Mouse (Mus musculus) liver (tissue): ENCODE results near the gene Dyrk3.
"Not testable (repeated sequence)": the region's sequence is repeated elsewhere in the genome, so short reads cannot be mapped to it uniquely, and the experiment has no call there.

Experiments
- DNase-seq: peaks from one replicate; pipeline ENCODE4 v3.0.0-alpha.2; 2020; ENCODE audit warnings: mixed read lengths

Gene Dyrk3

DNA sequence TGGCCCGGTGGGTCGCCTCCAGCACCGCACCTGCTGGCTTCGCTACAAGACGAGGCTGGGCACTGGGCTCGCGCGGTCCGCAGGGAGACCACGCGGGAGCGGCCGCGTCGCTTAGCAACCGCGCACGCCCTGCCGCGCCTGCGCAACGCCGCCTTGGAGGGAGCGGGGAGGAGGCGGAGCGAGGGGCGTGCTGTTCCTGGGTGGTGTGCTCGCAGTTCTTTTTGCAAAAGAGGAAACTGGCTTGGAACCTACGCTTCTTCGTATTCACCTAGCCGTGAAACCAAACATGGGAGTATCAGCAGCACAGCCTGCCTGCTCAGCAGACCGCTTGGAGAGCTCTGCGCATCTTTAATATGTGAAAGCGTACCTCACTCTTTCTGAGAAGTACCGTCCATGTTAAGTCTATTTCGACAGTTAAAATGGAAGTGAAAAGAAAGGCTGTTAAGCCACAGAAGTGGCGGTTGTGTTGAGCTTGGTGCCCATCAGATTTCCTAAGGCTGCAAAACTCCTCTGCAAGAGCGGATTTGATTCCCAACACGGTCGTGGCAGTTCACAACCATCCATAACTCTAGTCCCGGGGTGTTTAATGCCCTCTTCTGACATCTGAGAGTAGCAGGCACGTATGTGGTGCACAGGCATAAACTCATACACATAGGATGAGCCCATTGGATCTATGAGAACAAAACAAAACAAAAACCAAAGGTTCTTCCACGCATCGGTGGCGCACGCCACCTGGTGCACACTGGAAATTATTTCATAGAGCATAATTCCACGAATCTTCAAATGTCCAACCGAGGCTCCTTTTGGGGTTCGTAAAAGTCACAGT lies at the start of gene Dyrk3:
Gene Dyrk3 (minus strand): TSS at position 150 of the 826 bp plus-strand sequence.
- peak; percentile 96 for DNase-seq

DNA sequence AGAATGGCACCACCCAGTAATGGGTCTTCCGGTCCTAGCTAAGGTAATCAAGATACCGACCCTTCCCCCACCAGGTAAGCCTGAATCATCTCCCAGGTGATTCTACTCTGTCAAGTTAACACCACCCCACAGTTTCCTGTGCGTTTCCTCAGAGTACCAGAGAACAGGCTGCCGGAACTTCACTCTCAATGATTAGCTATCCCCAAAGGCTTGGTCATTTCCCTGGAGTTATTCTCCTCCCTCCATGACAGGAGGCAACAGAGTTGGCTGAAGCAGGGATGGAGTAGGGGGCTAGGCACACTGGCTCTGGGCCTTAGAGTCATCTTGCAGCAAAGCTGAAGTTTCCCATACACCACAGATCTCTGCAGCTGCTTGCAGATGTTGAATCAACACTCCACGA lies 49.7 kb upstream of the Dyrk3 start:
- DNase-seq: no peak

DNA sequence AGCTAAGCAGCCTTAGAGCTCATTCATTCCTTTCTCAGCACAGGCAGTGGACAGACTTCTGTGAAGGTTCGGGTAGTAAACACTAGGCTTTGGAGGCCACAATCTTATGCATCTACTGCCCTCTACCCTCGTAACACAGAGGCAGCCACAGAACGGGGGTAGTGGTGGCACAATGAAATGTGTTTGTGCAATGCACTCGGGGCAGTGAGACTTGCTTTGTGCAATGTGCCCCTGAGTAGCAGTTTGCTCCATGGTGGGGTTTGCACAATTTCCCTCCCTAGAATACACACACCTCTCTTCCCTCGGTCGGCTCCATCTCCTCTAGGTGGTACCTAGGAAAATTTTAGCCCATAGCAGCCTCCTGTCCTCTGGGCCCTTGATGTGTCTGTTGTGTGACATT lies 48.9 kb upstream of the Dyrk3 start:
- DNase-seq: no peak

DNA sequence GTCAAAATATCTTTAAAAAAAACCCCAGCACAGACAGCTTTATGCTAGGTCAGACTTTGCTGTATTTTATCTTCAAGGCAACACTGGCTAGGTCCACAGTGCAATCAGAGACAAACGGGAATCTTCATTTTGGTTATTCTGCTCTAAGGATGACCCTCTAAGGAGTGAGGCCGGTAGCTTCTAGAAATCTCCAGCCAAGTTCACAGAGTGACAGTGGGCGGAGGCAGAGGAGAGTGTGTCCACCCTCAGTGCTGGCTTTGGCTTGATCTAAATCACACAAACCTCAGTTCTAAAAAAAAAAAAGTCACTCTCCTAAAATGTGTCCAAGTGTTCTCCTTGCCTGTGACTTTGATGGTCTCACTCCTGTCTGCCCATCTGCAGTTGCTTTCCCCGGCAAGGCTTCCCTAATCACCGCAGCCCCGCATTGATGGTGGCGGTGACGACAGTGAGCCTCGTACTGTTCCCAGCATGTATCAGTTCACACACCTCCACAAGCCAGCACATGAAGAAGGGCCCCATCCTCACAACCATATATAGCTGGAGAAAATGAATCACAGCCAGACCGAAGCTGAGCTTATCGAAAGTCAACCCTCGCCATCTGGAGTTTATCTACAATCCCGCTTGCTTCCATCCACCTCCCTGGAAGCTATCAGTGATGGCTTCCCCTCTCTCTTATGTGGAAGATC lies 47.8 kb upstream of the Dyrk3 start:
- DNase-seq: no peak

DNA sequence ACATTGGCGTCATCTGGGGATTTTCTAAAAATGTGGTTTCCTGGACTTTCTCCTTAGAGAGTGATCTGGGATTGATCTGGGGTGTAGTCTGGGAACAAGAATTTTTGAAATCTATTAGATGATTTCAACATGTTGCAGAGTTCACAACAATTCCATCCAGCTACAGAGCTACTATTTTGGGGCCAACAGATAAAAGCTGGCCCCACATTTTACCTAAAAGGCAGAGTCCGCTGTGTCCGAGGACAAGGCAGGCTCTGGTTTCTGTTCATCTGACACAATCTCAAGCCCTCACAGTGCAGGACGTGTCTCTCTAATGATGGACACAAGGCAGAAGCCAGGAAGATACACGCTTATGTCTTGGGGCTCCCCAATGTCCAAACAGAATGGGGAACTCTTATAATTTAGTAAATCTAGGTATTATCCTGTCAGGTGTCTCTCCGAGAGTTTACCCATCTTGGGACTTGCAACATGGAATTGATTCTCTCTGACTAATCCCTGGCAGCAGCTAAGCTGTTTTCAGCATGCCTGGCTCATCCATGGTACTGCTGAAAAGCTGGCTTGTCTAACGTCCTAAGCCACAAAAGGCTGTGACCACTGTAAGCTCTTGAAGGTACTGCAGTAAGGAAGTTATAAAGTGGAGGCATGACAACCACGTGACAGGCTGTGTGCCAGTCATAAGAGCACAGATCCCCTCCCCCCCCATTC lies 47.0 kb upstream of the Dyrk3 start:
- DNase-seq: no peak

DNA sequence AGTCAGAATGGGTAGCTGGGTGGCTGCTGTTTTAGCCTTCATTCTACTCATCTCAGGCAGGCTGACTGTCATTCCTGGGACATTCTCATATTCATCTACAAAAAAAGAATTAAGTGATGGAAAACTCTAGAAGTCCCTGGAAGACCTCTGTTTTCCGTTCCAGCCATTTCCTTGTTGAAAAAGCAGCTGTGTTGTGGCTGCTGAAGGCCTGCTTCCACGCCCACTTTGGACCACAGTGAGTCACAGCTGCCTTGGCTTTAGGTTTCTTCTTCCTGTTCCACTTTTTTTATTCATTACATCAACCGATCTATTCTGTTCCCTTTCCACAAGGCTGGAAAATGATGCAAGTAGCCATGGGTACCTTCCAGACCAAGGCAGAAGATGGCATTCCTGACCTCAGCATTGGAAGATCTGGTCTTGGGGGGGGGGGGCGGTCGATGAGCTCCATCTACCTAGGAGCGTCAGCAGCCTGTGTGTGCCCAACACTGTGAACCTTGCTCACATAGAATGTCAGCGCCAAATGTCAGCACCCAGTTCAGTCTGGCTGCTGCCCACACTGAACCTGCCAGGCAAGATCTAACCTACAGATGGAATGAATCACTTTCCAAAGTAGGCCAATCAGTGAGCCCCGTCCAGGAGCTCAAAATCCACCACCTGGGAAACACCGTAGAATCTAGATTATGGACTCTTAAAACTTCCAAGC lies 46.3 kb upstream of the Dyrk3 start:
- DNase-seq: no peak

DNA sequence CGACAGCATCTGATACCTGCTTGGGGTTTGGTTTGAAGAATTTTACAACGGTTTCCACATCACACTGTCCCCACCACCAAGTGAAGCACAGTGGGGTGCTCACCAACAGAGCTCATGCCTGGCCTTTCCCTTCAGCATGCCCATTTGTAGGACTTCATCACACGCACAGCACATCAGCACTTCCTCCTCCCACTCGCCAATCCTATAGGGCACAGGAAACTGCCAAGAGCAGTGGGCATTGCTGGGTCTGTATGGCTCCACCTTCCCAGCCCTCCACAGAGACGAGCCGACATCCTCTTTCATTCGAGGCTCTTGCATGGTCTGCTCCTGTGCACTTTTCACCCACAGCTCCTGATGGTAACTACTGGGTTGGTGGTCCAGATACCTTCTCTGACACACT lies 45.1 kb upstream of the Dyrk3 start:
- DNase-seq: no peak

DNA sequence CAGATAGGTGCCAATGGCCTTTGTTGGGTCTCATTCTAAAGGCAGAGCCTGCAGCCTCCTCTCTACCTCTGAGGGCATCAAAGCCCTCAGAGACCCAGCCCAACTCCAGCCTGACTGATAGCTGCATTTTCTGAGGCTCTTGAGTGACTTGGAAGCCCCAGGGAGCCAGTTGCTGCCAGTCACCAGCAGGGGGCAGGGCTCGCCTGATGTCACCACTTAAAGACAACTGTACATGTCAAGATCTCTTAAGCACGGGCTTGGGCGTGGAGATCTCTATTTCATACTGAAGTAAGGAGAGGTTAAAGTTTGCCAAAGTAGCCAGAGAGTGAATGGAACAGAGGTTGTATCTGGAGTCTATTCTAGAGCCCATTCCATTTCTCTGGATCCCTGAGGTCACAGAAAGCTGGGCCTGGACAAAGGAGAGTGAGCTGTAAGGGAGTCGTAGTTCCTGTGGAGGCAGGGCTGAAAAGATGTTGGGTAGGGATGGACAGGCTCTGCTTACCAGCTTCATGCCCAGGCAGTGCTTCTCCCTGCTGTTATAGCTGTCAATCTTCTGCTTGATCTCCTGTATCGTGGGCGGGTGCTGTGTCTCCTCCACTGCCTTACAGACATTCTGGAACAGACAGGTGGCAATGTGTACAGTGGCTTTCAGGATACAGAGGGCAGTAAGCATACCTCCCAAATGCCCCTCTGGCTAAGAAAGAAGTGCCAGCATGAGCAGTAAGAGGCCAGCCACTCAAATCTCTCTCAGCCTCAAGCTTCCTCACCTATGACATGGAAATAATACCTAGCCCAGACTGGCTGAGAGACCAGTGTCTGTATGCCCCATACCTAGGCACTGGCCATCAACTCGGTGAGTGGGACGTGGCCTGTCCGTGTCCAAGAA lies 43.7 kb upstream of the Dyrk3 start:
- DNase-seq: peak; percentile 78

DNA sequence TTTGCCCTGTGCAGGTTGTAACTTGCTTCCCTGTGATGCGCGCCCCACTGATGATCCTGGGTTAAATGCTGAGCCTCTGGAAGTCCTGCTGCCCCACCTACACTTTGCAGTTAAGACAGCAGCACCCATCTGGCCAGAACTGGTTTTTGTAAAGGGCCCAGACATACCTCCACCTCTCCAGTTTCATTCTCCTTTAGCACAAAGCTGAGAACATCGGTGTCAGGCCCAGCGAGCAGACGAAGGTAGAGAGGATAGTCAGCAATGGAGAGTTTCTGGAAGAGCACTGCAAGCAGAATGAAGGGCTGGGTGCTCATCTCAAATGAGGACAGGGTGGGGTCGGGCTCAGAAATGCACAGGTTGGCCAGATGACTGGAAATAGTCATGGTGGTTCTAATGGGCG lies 42.2 kb upstream of the Dyrk3 start:
- DNase-seq: no peak

DNA sequence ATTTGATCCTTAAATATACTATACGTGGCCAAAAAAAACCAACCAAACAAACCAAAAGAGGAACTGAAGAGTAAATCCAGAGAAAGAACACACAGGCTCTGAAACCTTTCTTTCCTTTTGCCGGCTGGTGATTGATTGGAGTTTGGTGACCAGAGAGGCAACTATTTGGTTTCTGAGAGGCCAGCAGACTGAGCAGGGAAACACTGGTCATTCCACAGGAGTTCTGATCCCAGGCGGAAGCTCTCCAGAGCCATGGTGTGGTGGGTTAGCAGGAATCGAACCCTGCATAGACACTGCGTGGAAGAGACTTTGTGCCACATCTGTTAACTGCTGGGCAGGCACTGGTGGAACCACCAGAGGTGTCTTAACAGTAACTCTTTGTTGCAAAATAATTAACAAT lies 39.9 kb upstream of the Dyrk3 start:
- DNase-seq: no peak

DNA sequence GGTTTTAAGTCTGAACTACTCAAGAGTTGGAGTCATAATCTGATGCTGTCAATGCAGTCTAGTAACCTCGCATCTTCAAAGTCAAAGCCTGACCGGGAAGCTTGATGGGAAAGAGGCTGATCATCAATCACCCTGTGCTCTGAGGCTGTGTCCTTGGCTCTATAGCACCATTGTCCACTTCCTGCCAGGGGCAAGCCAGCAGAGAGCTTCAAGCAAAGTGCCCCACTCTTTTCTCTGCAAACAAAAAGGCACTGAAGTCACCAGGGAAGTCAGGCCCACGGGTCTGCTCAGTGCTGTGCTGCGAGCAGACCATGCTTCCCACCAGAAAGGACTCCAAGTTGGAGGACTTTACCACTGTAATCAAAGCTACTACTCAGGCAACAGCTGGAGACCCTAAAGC lies 39.1 kb upstream of the Dyrk3 start:
- no peak for DNase-seq

DNA sequence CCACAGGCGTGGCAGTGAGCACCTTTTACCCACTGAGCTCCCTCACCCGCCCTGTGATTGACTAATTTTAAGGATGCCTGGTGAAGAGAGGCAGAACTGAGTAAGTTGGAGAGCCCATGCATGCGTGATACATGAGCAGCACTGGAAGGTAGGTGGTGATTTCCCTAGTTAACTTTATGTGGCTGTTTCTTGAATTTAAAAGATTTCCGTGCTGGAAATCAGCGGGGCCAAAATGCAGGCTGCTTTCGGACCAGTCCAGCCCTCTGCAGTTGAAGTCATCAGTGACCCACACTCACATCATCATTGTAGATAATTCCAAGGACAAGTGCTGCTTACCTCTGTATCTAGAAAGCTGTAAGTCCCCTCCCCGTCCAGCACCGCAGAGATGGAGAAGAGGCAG lies 37.7 kb upstream of the Dyrk3 start:
- DNase-seq: no peak

DNA sequence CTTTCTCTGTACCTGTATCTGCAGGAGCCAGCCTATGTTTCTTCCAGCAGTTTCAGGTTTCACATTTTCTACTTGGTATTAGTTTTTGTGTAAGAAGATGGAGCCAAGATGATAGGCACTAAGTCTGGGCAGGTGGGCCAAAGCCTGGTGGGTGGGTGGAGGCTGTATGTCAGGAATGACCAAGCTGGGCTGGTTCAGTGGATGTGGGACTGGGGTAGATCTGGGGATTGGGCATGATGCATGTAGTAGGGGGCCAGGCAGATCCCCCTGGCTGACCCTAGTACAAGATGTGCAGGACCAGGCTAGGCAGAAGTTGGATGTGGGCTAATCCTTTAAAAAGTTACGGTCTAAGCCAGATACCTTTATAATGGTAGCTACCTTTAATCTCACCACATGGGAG lies 37.0 kb upstream of the Dyrk3 start:
- no peak for DNase-seq

DNA sequence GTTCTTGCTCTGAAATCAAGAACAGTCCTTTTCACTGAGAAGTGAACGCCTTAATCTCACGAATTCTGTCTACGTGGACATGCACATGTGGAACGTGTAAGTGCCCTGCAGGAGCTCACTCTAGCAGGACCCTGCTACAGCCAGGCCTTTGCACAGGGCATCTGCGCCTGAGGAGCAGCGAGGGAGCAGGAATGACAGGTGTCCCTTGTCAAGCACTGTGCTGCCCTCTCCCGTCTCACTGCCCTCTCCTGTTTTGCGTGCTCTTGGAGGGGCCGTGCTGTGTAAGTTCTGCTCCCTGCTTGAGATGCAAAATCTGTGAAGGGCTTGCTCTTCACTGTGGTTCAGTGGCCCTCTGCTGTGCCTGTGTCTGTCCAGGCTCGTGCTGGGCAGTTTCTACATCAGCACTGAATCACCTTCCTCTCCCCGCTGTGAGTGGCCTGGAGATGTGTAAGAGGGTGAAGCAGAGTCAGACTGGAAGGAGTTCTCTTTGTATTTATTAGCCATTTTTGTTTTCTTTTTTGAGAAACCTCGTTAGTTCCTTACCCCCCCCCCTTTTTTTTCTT lies 36.2 kb upstream of the Dyrk3 start:
- no peak for DNase-seq

DNA sequence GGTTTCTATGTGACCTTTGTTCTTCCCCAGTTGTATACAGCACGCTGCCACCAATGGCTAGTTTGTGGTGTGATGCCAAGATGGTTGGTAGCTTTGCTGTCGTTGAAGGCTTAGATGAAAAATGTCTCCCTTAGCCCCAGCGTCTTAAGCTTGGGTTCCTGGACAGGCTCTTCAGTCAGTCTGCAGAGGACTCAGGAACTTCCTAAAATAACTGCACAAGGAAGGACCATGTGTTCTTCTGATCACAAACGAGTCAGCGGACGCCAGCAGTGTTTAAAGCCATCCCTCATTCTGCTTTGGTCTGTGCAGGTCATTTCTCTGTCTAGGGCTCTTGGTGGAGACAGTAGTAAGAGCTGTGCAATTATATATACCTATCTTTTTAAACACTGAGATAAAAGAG lies 35.7 kb upstream of the Dyrk3 start:
- no peak for DNase-seq

DNA sequence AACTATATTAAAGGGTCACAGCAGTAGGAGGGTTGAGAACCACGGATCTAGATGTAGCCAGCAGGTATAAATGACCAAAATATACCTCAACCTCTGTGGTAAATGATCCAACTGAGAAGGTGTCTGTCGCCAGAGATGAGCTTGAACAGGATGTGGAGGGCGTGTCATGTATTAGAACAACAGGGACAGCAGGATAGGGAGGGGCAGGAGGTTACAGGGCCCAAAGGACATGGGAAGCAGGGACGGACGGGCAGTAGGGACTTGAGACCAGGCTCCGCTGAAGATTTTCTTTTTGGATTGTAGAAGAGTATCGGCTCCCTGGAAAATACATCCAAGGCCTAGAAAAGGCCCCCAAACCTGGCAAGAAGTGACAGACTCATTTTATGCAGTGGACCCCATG lies 34.9 kb upstream of the Dyrk3 start:
- DNase-seq: no peak

DNA sequence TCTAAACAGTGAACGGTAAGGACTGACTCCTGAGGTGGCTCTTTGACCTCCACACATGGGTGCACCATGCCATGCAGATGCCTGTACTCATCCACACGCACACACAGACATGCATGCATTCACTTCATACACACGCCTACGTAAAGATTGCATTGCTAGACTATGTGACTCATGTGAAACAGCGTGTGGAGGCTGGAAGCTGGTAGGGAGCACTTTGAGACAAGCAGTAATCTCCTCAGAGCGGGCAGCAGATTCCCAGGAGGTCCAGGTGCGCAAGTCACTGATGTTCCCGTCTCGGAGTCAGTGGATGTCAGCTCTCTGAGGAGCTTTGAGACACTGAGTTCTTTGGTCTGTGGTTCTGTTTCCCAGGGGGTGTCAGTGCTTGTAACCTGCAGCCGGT lies 29.5 kb upstream of the Dyrk3 start:
- no peak for DNase-seq

DNA sequence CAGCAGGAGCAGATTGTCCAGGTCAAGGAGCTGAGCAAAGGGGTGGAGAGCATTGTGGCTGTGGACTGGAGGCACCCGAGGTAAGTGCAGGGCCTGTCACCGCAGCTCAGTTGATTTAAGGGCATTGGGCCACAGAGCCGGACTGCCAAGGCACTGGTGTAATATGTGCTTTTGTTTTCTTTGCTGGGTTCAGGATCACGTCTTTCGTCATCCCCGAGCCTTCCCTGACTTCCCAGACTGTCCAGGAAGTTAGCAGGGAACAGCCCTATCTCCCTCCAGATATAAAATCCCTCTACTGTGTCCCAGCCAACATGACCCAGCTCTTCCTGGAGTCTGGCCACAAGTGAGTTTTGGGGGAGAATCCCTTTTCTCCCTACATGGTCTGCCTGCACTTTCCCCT lies 26.3 kb upstream of the Dyrk3 start:
- no peak for DNase-seq

DNA sequence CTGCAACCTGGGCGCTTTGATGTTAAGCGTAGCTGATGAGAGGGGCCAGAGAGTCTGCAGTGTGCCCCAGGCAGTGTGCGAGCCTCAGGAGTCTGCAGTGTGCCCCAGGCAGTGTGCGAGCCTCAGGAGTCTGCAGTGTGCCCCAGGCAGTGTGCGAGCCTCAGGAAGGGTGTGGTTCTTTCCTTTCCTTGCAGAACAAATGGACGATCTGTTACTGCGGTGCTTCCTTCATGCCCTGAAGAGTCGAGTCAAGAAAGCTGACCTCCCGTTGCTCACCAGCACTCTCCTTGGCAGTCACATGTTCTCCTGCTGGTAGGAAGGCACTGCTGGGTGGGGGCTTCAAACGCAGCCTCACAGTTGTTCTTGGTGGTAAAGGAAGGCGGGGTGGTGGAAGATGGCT lies 23.0 kb upstream of the Dyrk3 start:
- no peak for DNase-seq

DNA sequence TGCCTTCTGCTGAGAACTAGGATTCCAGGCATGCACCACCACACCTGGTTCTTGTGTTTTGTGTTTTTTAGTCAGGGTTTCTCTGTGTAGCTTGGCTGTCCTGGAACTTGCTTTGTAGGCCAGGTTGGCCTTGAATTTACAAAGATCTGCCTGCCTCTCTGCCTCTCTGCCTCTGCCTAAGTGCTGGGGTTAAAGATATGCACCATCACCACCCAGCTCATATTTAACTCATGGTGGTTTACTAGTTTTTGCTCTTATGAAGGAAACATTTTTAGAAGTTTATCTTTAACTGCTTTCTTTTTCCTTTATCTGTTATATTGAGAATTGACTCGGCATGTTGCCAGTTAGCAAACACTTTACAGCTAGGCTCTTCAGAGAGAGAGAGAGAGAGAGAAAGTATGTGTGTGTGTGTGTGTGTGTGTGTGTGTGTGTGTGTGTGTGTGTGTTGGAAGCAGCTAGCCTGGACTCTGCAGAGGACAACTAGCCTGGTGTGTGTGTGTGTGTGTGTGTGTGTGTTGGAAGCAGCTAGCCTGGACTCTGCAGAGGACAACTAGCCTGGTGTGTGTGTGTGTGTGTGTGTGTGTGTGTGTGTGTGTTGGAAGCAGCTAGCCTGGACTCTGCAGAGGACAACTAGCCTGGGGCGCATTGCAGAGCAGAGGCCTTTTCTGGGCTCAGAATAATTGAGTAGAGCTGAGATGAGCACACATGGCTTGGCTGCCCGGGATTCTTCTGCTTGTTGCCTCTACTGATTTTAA lies 21.6 kb upstream of the Dyrk3 start:
- DNase-seq: not testable (repeated sequence)

DNA sequence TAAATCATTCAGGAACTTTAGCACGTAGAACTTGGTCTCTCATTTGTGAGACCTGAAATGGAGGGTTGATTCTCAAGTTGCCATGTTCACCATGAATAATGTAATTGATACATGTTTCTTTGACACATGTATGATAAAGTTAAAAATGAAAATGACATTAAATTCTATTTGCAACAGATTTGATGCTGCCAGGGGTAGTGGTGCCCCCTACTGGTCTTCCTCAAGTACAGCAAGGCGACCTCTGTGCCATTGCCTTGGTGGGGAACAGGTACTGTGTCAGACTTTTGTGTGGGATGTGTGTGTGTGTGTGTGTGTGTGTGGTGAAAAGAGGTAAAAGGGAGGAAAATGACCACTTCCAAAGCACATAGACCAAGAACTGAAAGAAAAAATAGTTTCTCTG lies 17.3 kb upstream of the Dyrk3 start:
- peak; percentile 62 for DNase-seq
